Mouse (Mus musculus): ENCODE results near the gene 4933402N03Rik.

GRCm38 (mm10) chr7:131113676-131114075 is 32.4 kb downstream of the 4933402N03Rik start:
- TF ChIP-seq GATA1 (IDR thresholded peaks at IDR 0.05; ENCODE audit: low read length), result no peak
- no peak for TF ChIP-seq TAL1 (IDR thresholded peaks at IDR 0.05; ENCODE audit: low read length)

Measured in erythroblast, embryonic 14.5 days (primary cell).